Mouse (Mus musculus): ENCODE results near the gene Gnl1. TPM values are rescaled to one million over a fixed set of nuclear protein-coding genes. Genes with fewer than 3 reads are reported as not detected.
"Not testable (repeated sequence)": the region's sequence is repeated elsewhere in the genome, so short reads cannot be mapped to it uniquely, and the experiment has no call there.

Gene Gnl1
- polyA plus RNA-seq, 1 experiment from 2014 or later = 52.4 TPM

DNA sequence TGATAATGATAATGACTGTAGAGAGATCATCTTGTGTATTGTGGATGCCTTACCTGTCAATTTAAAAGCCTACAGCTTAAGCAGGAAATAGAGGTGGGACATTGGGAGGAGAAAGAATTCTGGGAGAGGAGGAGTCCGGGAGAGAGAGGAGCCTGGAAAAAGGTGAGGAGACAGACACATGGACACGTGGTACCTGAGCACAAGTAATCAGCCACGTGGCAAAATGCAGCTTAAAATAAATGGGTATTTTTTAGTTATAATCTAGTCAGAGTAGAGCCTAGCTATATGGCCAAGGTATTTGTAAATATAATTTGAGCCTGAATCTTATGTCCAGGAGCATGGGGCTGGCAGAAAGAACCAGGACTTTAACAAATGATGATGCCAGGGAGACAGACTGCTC, 39.9 kb downstream of the Gnl1 start:
- no peak overlapping the region for H3K27ac ChIP-seq
- 74% methylated on average over 3 of the region's 3 CpGs for WGBS
- peaks cover 14% of the 10 kb centered on the region for H3K36me3 ChIP-seq
- H3K27me3 ChIP-seq = no peaks in the 10 kb centered on the region
- no peak overlapping the region for H3K9ac ChIP-seq
- peaks cover 17% of the 10 kb centered on the region for H3K4me1 ChIP-seq
- H3K4me2 ChIP-seq = no peak overlapping the region
- ATAC-seq (replicated peaks; ENCODE audit: low FRiP score) = no peak
- H3K9me3 ChIP-seq (replicated peaks) = no peaks in the 10 kb centered on the region; the same call in 1 of the 2 replicates
- no peak overlapping the region for H3K4me3 ChIP-seq (replicated peaks)

DNA sequence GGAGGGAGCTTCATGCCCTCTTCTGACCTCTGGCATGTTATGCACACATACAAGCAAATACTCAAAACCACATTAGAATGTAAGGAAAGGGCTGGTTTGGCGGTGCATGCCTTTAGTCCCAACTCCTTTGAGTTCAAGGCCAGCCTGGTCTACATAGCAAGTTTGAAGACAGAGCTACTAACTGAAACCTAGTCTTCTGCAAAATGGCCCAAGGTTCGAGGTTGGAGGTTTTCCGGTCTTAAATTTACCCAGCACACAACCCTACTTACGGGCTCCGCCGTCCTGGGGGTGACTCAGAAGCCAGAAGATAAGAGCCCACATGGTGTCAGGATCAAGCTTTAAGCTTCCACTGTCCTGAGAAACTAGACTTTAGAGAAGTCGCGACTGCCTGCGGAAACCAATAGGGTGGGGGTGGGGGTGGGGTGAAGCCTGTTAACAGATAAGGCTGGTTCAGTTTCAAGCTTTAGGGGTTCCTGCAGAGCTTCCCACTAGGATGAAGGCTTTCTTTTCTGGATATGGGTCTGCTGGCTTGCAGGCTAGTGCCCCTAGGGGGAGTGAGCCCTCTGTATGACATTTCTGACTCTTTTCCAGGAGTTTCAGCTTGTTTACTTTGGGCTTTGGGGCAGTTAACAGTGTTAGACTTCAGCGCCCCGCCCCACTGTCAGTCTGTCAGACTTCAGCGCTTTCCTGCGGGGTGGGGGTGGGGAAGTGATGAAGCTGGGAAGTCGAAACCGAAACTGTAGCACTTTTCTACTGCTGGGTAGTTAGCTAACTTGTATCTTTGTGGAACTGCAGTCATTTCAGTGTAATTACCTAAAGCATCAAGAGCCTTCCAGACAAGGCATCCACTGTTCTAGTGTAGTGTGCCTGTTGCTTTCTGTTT, 40.8 kb downstream of the Gnl1 start, which contains the start of gene H2-T24:
Gene H2-T24, minus strand, starts transcription at position 370 of the 883 bp plus-strand sequence.
- 46% methylated on average over 15 of the region's 15 CpGs for WGBS
- Histone ChIP-seq H3K27me3 (no peaks in the 10 kb centered on the region), H3K4me1 (peaks cover 17% of the 10 kb centered on the region), H3K4me3 (replicated peaks) (peak within 1 kb of the TSS; percentile 5; the same call in 1 of the 2 replicates), H3K36me3 (peaks cover 5% of the 10 kb centered on the region; the same call in 1 of the 2 replicates), H3K9ac (no peak within 1 kb of the TSS), H3K4me2 (peak within 1 kb of the TSS; percentile 31), H3K27ac (no peak within 1 kb of the TSS), H3K9me3 (replicated peaks) (no peaks in the 10 kb centered on the region; the same call in 1 of the 2 replicates)
- ATAC-seq (replicated peaks; ENCODE audit: low FRiP score) = peak; percentile 58

DNA sequence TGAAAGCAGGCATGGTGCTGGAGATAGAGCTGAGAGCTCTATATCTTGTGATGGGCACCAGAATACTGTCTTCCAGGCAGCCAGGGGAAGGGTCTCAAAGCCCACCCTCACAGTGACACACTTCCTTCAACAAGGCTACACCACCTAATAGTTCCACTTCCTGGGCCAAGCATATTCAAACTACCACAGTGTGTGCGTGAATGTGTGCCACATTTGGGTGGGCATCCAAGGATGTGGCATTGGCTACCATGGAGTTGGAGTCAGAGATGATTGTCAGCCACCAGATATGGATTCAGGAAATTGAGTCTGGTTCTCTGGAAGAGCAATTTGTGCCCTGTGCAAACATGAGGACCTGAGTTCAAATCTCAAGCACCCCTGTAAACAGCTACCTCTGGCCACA, 41.7 kb downstream of the Gnl1 start:
- Histone ChIP-seq H3K27me3 (no peaks in the 10 kb centered on the region), H3K36me3 (no peaks in the 10 kb centered on the region), H3K4me1 (peaks cover 17% of the 10 kb centered on the region), H3K4me3 (replicated peaks) (no peak overlapping the region), H3K27ac (no peak overlapping the region), H3K9me3 (replicated peaks) (no peaks in the 10 kb centered on the region; the same call in 1 of the 2 replicates), H3K9ac (no peak overlapping the region), H3K4me2 (no peak overlapping the region)
- ATAC-seq (replicated peaks; ENCODE audit: low FRiP score) = no peak
- whole genome bisulfite sequencing = 91% methylated on average over 1 of the region's 1 CpGs

GRCm38 (mm10) chr17:36022098-36022497, 42.4 kb downstream of the Gnl1 start:
- Histone ChIP-seq H3K4me1 (peaks cover 17% of the 10 kb centered on the region), H3K36me3 (no peaks in the 10 kb centered on the region), H3K4me2 (no peak overlapping the region), H3K27me3 (no peaks in the 10 kb centered on the region), H3K27ac (no peak overlapping the region), H3K9me3 (replicated peaks) (no peaks in the 10 kb centered on the region; the same call in 1 of the 2 replicates), H3K9ac (no peak overlapping the region), H3K4me3 (replicated peaks) (no peak overlapping the region)
- WGBS = 94% methylated on average over 9 of the region's 9 CpGs
- ATAC-seq (replicated peaks; ENCODE audit: low FRiP score) = no peak

- no peaks in the 10 kb centered on the region for H3K36me3 ChIP-seq
- no peak overlapping the region for H3K27ac ChIP-seq
- H3K4me1 ChIP-seq = peaks cover 17% of the 10 kb centered on the region
- H3K4me3 ChIP-seq (replicated peaks) = no peak overlapping the region
- no peak overlapping the region for H3K4me2 ChIP-seq
- no peaks in the 10 kb centered on the region for H3K27me3 ChIP-seq
- WGBS = 89% methylated on average over 6 of the region's 6 CpGs
- no peaks in the 10 kb centered on the region; the same call in 1 of the 2 replicates for H3K9me3 ChIP-seq (replicated peaks)
- ATAC-seq (replicated peaks; ENCODE audit: low FRiP score) = no peak
- H3K9ac ChIP-seq = no peak overlapping the region
Observed at GRCm38 (mm10) chr17:36022922-36023321, 43.3 kb downstream of the Gnl1 start.

GRCm38 (mm10) chr17:36023710-36024654, 44.3 kb downstream of the Gnl1 start:
- Histone ChIP-seq H3K4me3 (replicated peaks) (no peak overlapping the region), H3K9me3 (replicated peaks) (no peaks in the 10 kb centered on the region; the same call in 1 of the 2 replicates), H3K9ac (no peak overlapping the region), H3K4me1 (peaks cover 17% of the 10 kb centered on the region), H3K36me3 (no peaks in the 10 kb centered on the region), H3K27ac (peak overlapping the region; percentile 54), H3K4me2 (peak overlapping the region; percentile 21; the same call in 1 of the 2 replicates), H3K27me3 (no peaks in the 10 kb centered on the region)
- 48% methylated on average over 9 of the region's 9 CpGs for WGBS
- ATAC-seq (replicated peaks; ENCODE audit: low FRiP score) = no peak

DNA sequence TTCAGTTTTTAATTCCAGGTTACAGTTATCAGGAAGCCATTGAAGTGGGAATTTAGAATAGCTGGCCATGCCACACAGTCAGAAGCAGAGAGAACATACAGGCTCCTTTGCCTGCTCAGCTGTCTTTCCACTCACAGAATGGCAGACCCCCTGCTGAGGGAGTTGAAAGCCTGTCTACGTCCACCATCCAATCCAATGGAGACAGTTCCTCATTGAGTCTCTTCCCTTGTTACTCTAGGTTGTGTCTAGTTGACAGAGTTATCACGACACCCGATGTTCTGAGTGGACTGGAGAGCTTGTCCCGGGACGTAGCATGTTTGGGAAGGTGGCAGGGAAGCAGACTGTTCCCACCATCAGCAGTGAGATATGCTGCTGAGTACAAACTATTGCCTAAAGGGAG, 45.5 kb downstream of the Gnl1 start:
- Histone ChIP-seq H3K4me1 (peaks cover 17% of the 10 kb centered on the region), H3K27me3 (no peaks in the 10 kb centered on the region)
- WGBS = 80% methylated on average over 5 of the region's 5 CpGs

DNA sequence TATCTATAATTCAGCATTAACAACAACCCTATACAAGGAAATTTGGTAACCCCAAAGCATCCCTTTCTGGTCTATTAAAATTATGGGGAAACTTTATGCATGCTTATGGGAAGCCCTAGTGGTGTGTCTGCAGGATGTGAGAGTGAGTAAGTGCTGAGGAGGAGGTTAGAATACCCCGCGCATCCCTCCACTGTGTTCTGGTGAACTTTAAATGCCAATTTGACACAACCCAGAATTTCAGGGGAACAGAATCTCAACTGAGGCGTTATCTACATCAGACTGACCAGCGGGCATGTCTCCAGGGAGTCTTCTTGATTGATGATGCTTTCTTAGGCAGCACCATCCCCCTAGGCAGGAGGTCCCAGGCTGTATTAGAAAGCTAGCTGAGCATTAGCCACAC, 46.2 kb downstream of the Gnl1 start:
- Histone ChIP-seq H3K36me3 (no peaks in the 10 kb centered on the region), H3K4me2 (no peak overlapping the region), H3K9me3 (replicated peaks) (no peaks in the 10 kb centered on the region), H3K27ac (no peak overlapping the region), H3K9ac (no peak overlapping the region), H3K4me1 (peaks cover 17% of the 10 kb centered on the region), H3K4me3 (replicated peaks) (no peak overlapping the region), H3K27me3 (no peaks in the 10 kb centered on the region)
- 70% methylated on average over 4 of the region's 4 CpGs for WGBS
- no peak for ATAC-seq (replicated peaks; ENCODE audit: low FRiP score)

More for the DNA sequence above, 45.5 kb downstream of the Gnl1 start:
- Histone ChIP-seq H3K9me3 (replicated peaks) (no peaks in the 10 kb centered on the region; the same call in 1 of the 2 replicates), H3K9ac (no peak overlapping the region), H3K36me3 (no peaks in the 10 kb centered on the region), H3K4me3 (replicated peaks) (no peak overlapping the region), H3K27ac (no peak overlapping the region), H3K4me2 (no peak overlapping the region)
- ATAC-seq (replicated peaks; ENCODE audit: low FRiP score) = no peak

DNA sequence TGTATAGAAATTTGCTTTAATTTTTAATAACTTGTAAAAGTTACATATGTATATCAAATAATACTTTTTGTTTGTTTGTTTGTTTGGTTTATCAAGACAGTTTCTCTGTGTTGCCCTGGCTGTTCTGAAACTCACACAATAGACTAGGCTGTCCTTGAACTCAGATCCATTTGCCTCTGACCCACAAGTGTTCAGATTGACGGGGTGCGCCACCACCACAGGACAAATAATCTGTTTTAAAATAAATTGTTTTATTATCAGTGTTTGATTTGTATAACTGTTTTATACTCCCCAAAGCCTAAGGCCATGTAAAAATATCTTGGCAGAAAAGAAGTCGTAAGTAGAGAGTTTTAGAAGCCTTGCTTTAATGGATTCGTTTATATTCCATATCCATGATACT, 48.0 kb downstream of the Gnl1 start:
- H3K4me3 ChIP-seq (replicated peaks) = no peak overlapping the region
- no peak for ATAC-seq (replicated peaks; ENCODE audit: low FRiP score)
- H3K27me3 ChIP-seq = peaks cover 4% of the 10 kb centered on the region; the same call in 1 of the 2 replicates
- WGBS = 91% methylated on average over 4 of the region's 4 CpGs
- H3K36me3 ChIP-seq = no peaks in the 10 kb centered on the region
- no peaks in the 10 kb centered on the region for H3K9me3 ChIP-seq (replicated peaks)
- H3K9ac ChIP-seq = no peak overlapping the region
- peaks cover 24% of the 10 kb centered on the region for H3K4me1 ChIP-seq
- H3K4me2 ChIP-seq = no peak overlapping the region
- H3K27ac ChIP-seq = no peak overlapping the region

- Histone ChIP-seq H3K4me1 (peaks cover 13% of the 10 kb centered on the region), H3K27me3 (peaks cover 4% of the 10 kb centered on the region; the same call in 1 of the 2 replicates), H3K9me3 (replicated peaks) (no peaks in the 10 kb centered on the region), H3K4me2 (no peak overlapping the region), H3K36me3 (no peaks in the 10 kb centered on the region), H3K9ac (no peak overlapping the region), H3K4me3 (replicated peaks) (no peak overlapping the region), H3K27ac (no peak overlapping the region)
- ATAC-seq (replicated peaks; ENCODE audit: low FRiP score) = no peak
- 75% methylated on average over 7 of the region's 7 CpGs for WGBS
Observed at GRCm38 (mm10) chr17:36028879-36029619, 49.4 kb downstream of the Gnl1 start.

GRCm38 (mm10) chr17:36030046-36030702, 50.5 kb downstream of the Gnl1 start:
- not testable (repeated sequence) for H3K9me3 ChIP-seq (replicated peaks); H3K27me3 ChIP-seq; H3K4me2 ChIP-seq; H3K36me3 ChIP-seq; H3K27ac ChIP-seq; H3K4me3 ChIP-seq (replicated peaks); ATAC-seq (replicated peaks; ENCODE audit: low FRiP score); H3K9ac ChIP-seq
- WGBS = 66% methylated on average over 4 of the region's 4 CpGs
- peaks cover 11% of the 10 kb centered on the region; the same call in 1 of the 2 replicates for H3K4me1 ChIP-seq
